Mouse (Mus musculus) cerebellum, adult 2 months (tissue): Measurements from ENCODE around the gene Hes5.

Experiments used
- CTCF ChIP-seq: fragments of 200-500 bp; IDR thresholded peaks from 2 replicates; pipeline ENCODE4 v1.5.1; 2011; ENCODE audit warnings: low read depth, mild to moderate bottlenecking, control low read depth, low read length, moderate library complexity, borderline replicate concordance; ENCODE audit not compliant: insufficient read depth
- POLR2A ChIP-seq: fragments of 200-500 bp; IDR thresholded peaks from 2 replicates; pipeline ENCODE4 v1.6.1; 2011; ENCODE audit warnings: low read length, control low read depth, borderline replicate concordance; ENCODE audit not compliant: insufficient read depth

GRCm38 (mm10) chr4:154914707-154915106 is 46.0 kb upstream of the Hes5 start:
- no peak for TF ChIP-seq CTCF
- TF ChIP-seq POLR2A: no peak
